In genomic region chr10:109866063-109866462, GRCm38 (mm10) we compare ENCODE assay signal across 31 mouse cellular contexts.
"Had no signal": no experiment of that assay in that cellular context is flagged by ENCODE, and none has a peak within 500 bp of the region (broad histone marks: within the 10 kb centered on the region; RNA-seq: fewer than 3 reads in every experiment).

No protein-coding gene starts in this region.

- DNase-seq: left cerebral cortex, postnatal 4 days; liver; liver, embryonic 13.5 days; liver, postnatal 0 days; lung, adult 18-20 months; lung, adult 2 months; lung, postnatal 10 days; lung, postnatal 14 days; lung, postnatal 36 days; lung, postnatal 4 days; midbrain, embryonic 14.5 days had no signal

- H3K9me3 ChIP-seq: limb, embryonic 10.5 days; limb, embryonic 12.5 days; limb, embryonic 13.5 days; limb, embryonic 15.5 days; liver, embryonic 12.5 days; liver, embryonic 13.5 days; liver, embryonic 15.5 days; lung, embryonic 15.5 days; megakaryocyte, embryonic 14.5 days; midbrain, embryonic 10.5 days; midbrain, embryonic 12.5 days; midbrain, embryonic 13.5 days; midbrain, embryonic 15.5 days had no signal

- H3K27me3 ChIP-seq: limb, embryonic 12.5 days; limb, embryonic 13.5 days; limb, embryonic 15.5 days; liver, embryonic 12.5 days; liver, embryonic 13.5 days; liver, embryonic 15.5 days; lung, embryonic 15.5 days; megakaryocyte, embryonic 14.5 days; midbrain, embryonic 12.5 days; midbrain, embryonic 13.5 days; midbrain, embryonic 15.5 days had no signal

- H3K4me3 ChIP-seq: limb, embryonic 10.5 days; limb, embryonic 12.5 days; limb, embryonic 13.5 days; limb, embryonic 15.5 days; liver, embryonic 12.5 days; liver, embryonic 13.5 days; liver, embryonic 15.5 days; lung, embryonic 15.5 days; megakaryocyte, embryonic 14.5 days; midbrain, embryonic 10.5 days; midbrain, embryonic 12.5 days; midbrain, embryonic 13.5 days; midbrain, embryonic 15.5 days; myocyte had no signal

- ATAC-seq: liver, embryonic 12.5 days; liver, postnatal 0 days; lung, postnatal 0 days; midbrain, embryonic 13.5 days; midbrain, embryonic 15.5 days; midbrain, embryonic 16.5 days had no signal

- H3K4me2 ChIP-seq: limb, embryonic 12.5 days; limb, embryonic 13.5 days; limb, embryonic 15.5 days; liver, embryonic 11.5 days; liver, embryonic 12.5 days; liver, embryonic 13.5 days; liver, embryonic 15.5 days; lung, embryonic 14.5 days; lung, embryonic 15.5 days; midbrain, embryonic 11.5 days; midbrain, embryonic 12.5 days; midbrain, embryonic 13.5 days; midbrain, embryonic 15.5 days had no signal

- H3K4me1 ChIP-seq: limb, embryonic 12.5 days; limb, embryonic 15.5 days; liver, embryonic 12.5 days; liver, embryonic 13.5 days; liver, embryonic 15.5 days; lung, embryonic 15.5 days; megakaryocyte, embryonic 14.5 days; midbrain, embryonic 10.5 days; midbrain, embryonic 12.5 days had no signal

- H3K9ac ChIP-seq: limb, embryonic 12.5 days; limb, embryonic 13.5 days; limb, embryonic 15.5 days; liver, embryonic 12.5 days; liver, embryonic 13.5 days; liver, embryonic 14.5 days; liver, embryonic 15.5 days; liver, postnatal 0 days; lung, embryonic 14.5 days; lung, embryonic 15.5 days; midbrain, embryonic 12.5 days; midbrain, embryonic 13.5 days; midbrain, embryonic 15.5 days had no signal

- H3K36me3 ChIP-seq: limb, embryonic 10.5 days; limb, embryonic 12.5 days; limb, embryonic 13.5 days; limb, embryonic 15.5 days; liver, embryonic 12.5 days; liver, embryonic 13.5 days; liver, embryonic 15.5 days; lung, embryonic 15.5 days; midbrain, embryonic 10.5 days; midbrain, embryonic 12.5 days; midbrain, embryonic 13.5 days; midbrain, embryonic 15.5 days had no signal

- H3K27ac ChIP-seq: limb, embryonic 10.5 days; limb, embryonic 12.5 days; limb, embryonic 13.5 days; limb, embryonic 15.5 days; liver, embryonic 12.5 days; liver, embryonic 13.5 days; liver, embryonic 14.5 days; liver, embryonic 15.5 days; lung, embryonic 15.5 days; macrophage; midbrain, embryonic 10.5 days; midbrain, embryonic 12.5 days; midbrain, embryonic 13.5 days; midbrain, embryonic 15.5 days had no signal
